Mouse (Mus musculus): ENCODE data around the gene Pdap1.

- no peak for TF ChIP-seq POLR2A (IDR thresholded peaks at IDR 0.05; ENCODE audit: low read depth, low read length)
- TF ChIP-seq CTCF (IDR thresholded peaks at IDR 0.05; ENCODE audit: extremely low read depth, insufficient read length, insufficient replicate concordance, low read depth, low read length), result no peak
Measured at GRCm38 (mm10) chr5:145140611-145141010, 573 bp upstream of the Pdap1 start.

All from small intestine, adult 2 months (tissue).